Mouse (Mus musculus): ENCODE results near the gene Idnk. TPM values are rescaled to one million over a fixed set of nuclear protein-coding genes. Genes with fewer than 3 reads are reported as not detected.

Idnk gene
- polyA plus RNA-seq, 1 experiment from 2014 or later = 35.8 TPM

GRCm38 (mm10) chr13:58181607-58182551, 24.4 kb downstream of the Idnk start:
- Histone ChIP-seq H3K9ac (ENCODE audit: low read length) (no peak overlapping the region), H3K4me1 (ENCODE audit: control insufficient read depth, insufficient read depth, low read length) (no peaks in the 10 kb centered on the region), H3K27me3 (ENCODE audit: control insufficient read depth, insufficient read depth, low read length) (no peaks in the 10 kb centered on the region), H3K36me3 (ENCODE audit: control insufficient read depth, insufficient read depth) (peaks cover 30% of the 10 kb centered on the region), H3K27ac (ENCODE audit: low read length) (no peak overlapping the region), H3K4me2 (ENCODE audit: low read depth, low read length) (no peak overlapping the region), H3K9me3 (replicated peaks; ENCODE audit: control insufficient read depth, low read length) (no peaks in the 10 kb centered on the region), H3K4me3 (ENCODE audit: low read length) (no peak overlapping the region)
- 90% methylated on average over 14 of the region's 14 CpGs for WGBS
- no peak for ATAC-seq (replicated peaks; ENCODE audit: extremely low read depth, insufficient read depth, low FRiP score)

GRCm38 (mm10) chr13:58184111-58184510, 26.7 kb downstream of the Idnk start:
- no peak overlapping the region for H3K4me3 ChIP-seq (ENCODE audit: low read length)
- no peaks in the 10 kb centered on the region for H3K9me3 ChIP-seq (replicated peaks; ENCODE audit: control insufficient read depth, low read length)
- H3K27ac ChIP-seq (ENCODE audit: low read length) = no peak overlapping the region
- no peak overlapping the region for H3K9ac ChIP-seq (ENCODE audit: low read length)
- H3K4me1 ChIP-seq (ENCODE audit: control insufficient read depth, insufficient read depth, low read length) = no peaks in the 10 kb centered on the region
- 83% methylated on average over 3 of the region's 3 CpGs for WGBS
- no peak overlapping the region for H3K4me2 ChIP-seq (ENCODE audit: low read depth, low read length)
- H3K36me3 ChIP-seq (ENCODE audit: control insufficient read depth, insufficient read depth) = peaks cover 17% of the 10 kb centered on the region
- no peaks in the 10 kb centered on the region for H3K27me3 ChIP-seq (ENCODE audit: control insufficient read depth, insufficient read depth, low read length)
- ATAC-seq (replicated peaks; ENCODE audit: extremely low read depth, insufficient read depth, low FRiP score) = no peak

GRCm38 (mm10) chr13:58186281-58186680, 28.8 kb downstream of the Idnk start:
- no peak for ATAC-seq (replicated peaks; ENCODE audit: extremely low read depth, insufficient read depth, low FRiP score)
- Histone ChIP-seq H3K27me3 (ENCODE audit: control insufficient read depth, insufficient read depth, low read length) (no peaks in the 10 kb centered on the region), H3K9me3 (replicated peaks; ENCODE audit: control insufficient read depth, low read length) (no peaks in the 10 kb centered on the region), H3K4me1 (ENCODE audit: control insufficient read depth, insufficient read depth, low read length) (no peaks in the 10 kb centered on the region), H3K9ac (ENCODE audit: low read length) (no peak overlapping the region), H3K4me2 (ENCODE audit: low read depth, low read length) (no peak overlapping the region), H3K27ac (ENCODE audit: low read length) (no peak overlapping the region), H3K4me3 (ENCODE audit: low read length) (no peak overlapping the region), H3K36me3 (ENCODE audit: control insufficient read depth, insufficient read depth) (peaks cover 22% of the 10 kb centered on the region)
- WGBS = 76% methylated on average over 8 of the region's 8 CpGs

GRCm38 (mm10) chr13:58187751-58188150, 30.3 kb downstream of the Idnk start:
- Histone ChIP-seq H3K4me1 (ENCODE audit: control insufficient read depth, insufficient read depth, low read length) (no peaks in the 10 kb centered on the region), H3K4me3 (ENCODE audit: low read length) (no peak overlapping the region), H3K4me2 (ENCODE audit: low read depth, low read length) (no peak overlapping the region), H3K27ac (ENCODE audit: low read length) (no peak overlapping the region), H3K9ac (ENCODE audit: low read length) (no peak overlapping the region), H3K27me3 (ENCODE audit: control insufficient read depth, insufficient read depth, low read length) (no peaks in the 10 kb centered on the region), H3K36me3 (ENCODE audit: control insufficient read depth, insufficient read depth) (peaks cover 28% of the 10 kb centered on the region), H3K9me3 (replicated peaks; ENCODE audit: control insufficient read depth, low read length) (no peaks in the 10 kb centered on the region)
- WGBS = 86% methylated on average over 3 of the region's 3 CpGs
- no peak for ATAC-seq (replicated peaks; ENCODE audit: extremely low read depth, insufficient read depth, low FRiP score)

- Histone ChIP-seq H3K9ac (ENCODE audit: low read length) (no peak overlapping the region), H3K27me3 (ENCODE audit: control insufficient read depth, insufficient read depth, low read length) (no peaks in the 10 kb centered on the region), H3K27ac (ENCODE audit: low read length) (no peak overlapping the region), H3K4me1 (ENCODE audit: control insufficient read depth, insufficient read depth, low read length) (no peaks in the 10 kb centered on the region), H3K36me3 (ENCODE audit: control insufficient read depth, insufficient read depth) (peaks cover 27% of the 10 kb centered on the region), H3K4me3 (ENCODE audit: low read length) (no peak overlapping the region), H3K4me2 (ENCODE audit: low read depth, low read length) (no peak overlapping the region), H3K9me3 (replicated peaks; ENCODE audit: control insufficient read depth, low read length) (no peaks in the 10 kb centered on the region)
- no peak; the same call in 1 of the 2 replicates for ATAC-seq (replicated peaks; ENCODE audit: extremely low read depth, insufficient read depth, low FRiP score)
- 61% methylated on average over 4 of the region's 4 CpGs for WGBS
Measured at GRCm38 (mm10) chr13:58188412-58188811, 31.0 kb downstream of the Idnk start.

- no peaks in the 10 kb centered on the region for H3K4me1 ChIP-seq (ENCODE audit: control insufficient read depth, insufficient read depth, low read length)
- no peak overlapping the region for H3K4me2 ChIP-seq (ENCODE audit: low read depth, low read length)
- ATAC-seq (replicated peaks; ENCODE audit: extremely low read depth, insufficient read depth, low FRiP score) = no peak
- H3K4me3 ChIP-seq (ENCODE audit: low read length) = no peak overlapping the region
- no peaks in the 10 kb centered on the region for H3K27me3 ChIP-seq (ENCODE audit: control insufficient read depth, insufficient read depth, low read length)
- no peaks in the 10 kb centered on the region for H3K9me3 ChIP-seq (replicated peaks; ENCODE audit: control insufficient read depth, low read length)
- peaks cover 30% of the 10 kb centered on the region for H3K36me3 ChIP-seq (ENCODE audit: control insufficient read depth, insufficient read depth)
- H3K9ac ChIP-seq (ENCODE audit: low read length) = no peak overlapping the region
- H3K27ac ChIP-seq (ENCODE audit: low read length) = no peak overlapping the region
- WGBS = 76% methylated on average over 5 of the region's 5 CpGs
Measured at GRCm38 (mm10) chr13:58189473-58189872, 32.0 kb downstream of the Idnk start.

GRCm38 (mm10) chr13:58191516-58191915, 34.1 kb downstream of the Idnk start:
- Histone ChIP-seq H3K9me3 (replicated peaks; ENCODE audit: control insufficient read depth, low read length) (no peaks in the 10 kb centered on the region), H3K4me1 (ENCODE audit: control insufficient read depth, insufficient read depth, low read length) (no peaks in the 10 kb centered on the region), H3K4me2 (ENCODE audit: low read depth, low read length) (no peak overlapping the region), H3K27ac (ENCODE audit: low read length) (no peak overlapping the region), H3K9ac (ENCODE audit: low read length) (no peak overlapping the region), H3K36me3 (ENCODE audit: control insufficient read depth, insufficient read depth) (peaks cover 38% of the 10 kb centered on the region), H3K4me3 (ENCODE audit: low read length) (no peak overlapping the region), H3K27me3 (ENCODE audit: control insufficient read depth, insufficient read depth, low read length) (no peaks in the 10 kb centered on the region)
- 97% methylated on average over 14 of the region's 14 CpGs for WGBS
- ATAC-seq (replicated peaks; ENCODE audit: extremely low read depth, insufficient read depth, low FRiP score) = no peak

GRCm38 (mm10) chr13:58192146-58192545, 34.7 kb downstream of the Idnk start:
- Histone ChIP-seq H3K27ac (ENCODE audit: low read length) (no peak overlapping the region), H3K4me2 (ENCODE audit: low read depth, low read length) (no peak overlapping the region), H3K36me3 (ENCODE audit: control insufficient read depth, insufficient read depth) (peaks cover 38% of the 10 kb centered on the region), H3K9me3 (replicated peaks; ENCODE audit: control insufficient read depth, low read length) (no peaks in the 10 kb centered on the region), H3K27me3 (ENCODE audit: control insufficient read depth, insufficient read depth, low read length) (no peaks in the 10 kb centered on the region), H3K4me3 (ENCODE audit: low read length) (no peak overlapping the region), H3K9ac (ENCODE audit: low read length) (no peak overlapping the region), H3K4me1 (ENCODE audit: control insufficient read depth, insufficient read depth, low read length) (no peaks in the 10 kb centered on the region)
- no peak for ATAC-seq (replicated peaks; ENCODE audit: extremely low read depth, insufficient read depth, low FRiP score)
- 94% methylated on average over 6 of the region's 6 CpGs for WGBS

GRCm38 (mm10) chr13:58193221-58193620, 35.8 kb downstream of the Idnk start:
- 96% methylated on average over 3 of the region's 3 CpGs for WGBS
- Histone ChIP-seq H3K36me3 (ENCODE audit: control insufficient read depth, insufficient read depth) (peaks cover 41% of the 10 kb centered on the region), H3K4me3 (ENCODE audit: low read length) (no peak overlapping the region), H3K27me3 (ENCODE audit: control insufficient read depth, insufficient read depth, low read length) (no peaks in the 10 kb centered on the region), H3K9me3 (replicated peaks; ENCODE audit: control insufficient read depth, low read length) (no peaks in the 10 kb centered on the region), H3K9ac (ENCODE audit: low read length) (no peak overlapping the region), H3K4me1 (ENCODE audit: control insufficient read depth, insufficient read depth, low read length) (0 out of 2 replicates have a peak, but pooled peaks cover 4% of the 10 kb centered on the region), H3K4me2 (ENCODE audit: low read depth, low read length) (no peak overlapping the region), H3K27ac (ENCODE audit: low read length) (no peak overlapping the region)
- no peak for ATAC-seq (replicated peaks; ENCODE audit: extremely low read depth, insufficient read depth, low FRiP score)

All from heart, embryonic 16.5 days (tissue).